In genomic region chr2:71630143-71630463, GRCm38 (mm10) we compare ENCODE assay signal across 8 mouse cellular contexts.
DNase-seq lines count a peak whose midpoint lies in the region; ATAC-seq and TF ChIP-seq lines count a peak whose summit lies in the region.

No protein-coding gene starts in this region.

- TF ChIP-seq EP300 in CH12.LX (IDR thresholded peaks at IDR 0.05; ENCODE audit: low read length) = no peak
- TF ChIP-seq EP300 in liver, embryonic 14.5 days (IDR thresholded peaks at IDR 0.05; ENCODE audit: low read depth) = no peak

- no peaks in the 10 kb centered on the region for H3K9me3 ChIP-seq in heart, embryonic 11.5 days (replicated peaks; ENCODE audit: control insufficient read depth, low read length)
- no peaks in the 10 kb centered on the region for H3K9me3 ChIP-seq in CH12.LX (replicated peaks; ENCODE audit: low read length)
- no peaks in the 10 kb centered on the region for H3K9me3 ChIP-seq in forebrain, embryonic 16.5 days (ENCODE audit: control insufficient read depth, low read length)
- no peaks in the 10 kb centered on the region for H3K9me3 ChIP-seq in liver, embryonic 14.5 days (ENCODE audit: control insufficient read depth, low read length)

- no peak for ATAC-seq in heart, embryonic 11.5 days (replicated peaks; ENCODE audit: insufficient number of reproducible peaks, low FRiP score, low TSS enrichment)
- peak; percentile 29; the same call in 1 of the 2 replicates for ATAC-seq in forebrain, embryonic 16.5 days
- no peak for ATAC-seq in liver, embryonic 14.5 days (ENCODE audit: insufficient read depth)

- peak overlapping the region; percentile 50; the same call in 1 of the 2 replicates for H3K9ac ChIP-seq in heart, embryonic 11.5 days (ENCODE audit: low read depth, low read length)
- H3K9ac ChIP-seq in CH12.LX (ENCODE audit: insufficient read depth, low read depth) = no peak overlapping the region
- H3K9ac ChIP-seq in forebrain, embryonic 16.5 days (replicated peaks; ENCODE audit: low read depth, low read length) = peak overlapping the region; percentile 78
- no peak overlapping the region for H3K9ac ChIP-seq in liver, embryonic 14.5 days (replicated peaks)

- TF ChIP-seq CTCF in CH12.LX (conservative IDR thresholded peaks at IDR 0.05 in 1 of 2, IDR thresholded peaks at IDR 0.05 in 1 of 2; ENCODE audit: low read depth in 2 of 2, low read length in 2 of 2) = no peak
- no peak for TF ChIP-seq CTCF in liver, embryonic 14.5 days (IDR thresholded peaks at IDR 0.05; ENCODE audit: low read depth)

- peak overlapping the region; percentile 47 for H3K4me3 ChIP-seq in heart, embryonic 11.5 days (ENCODE audit: low read depth, low read length)
- no peak overlapping the region for H3K4me3 ChIP-seq in CH12.LX (replicated peaks in 1 of 3; ENCODE audit: low read depth in 2 of 3, low read length in 2 of 3, poor library complexity in 1 of 3)
- H3K4me3 ChIP-seq in forebrain, embryonic 16.5 days (replicated peaks; ENCODE audit: low read length) = peak overlapping the region; percentile 50
- H3K4me3 ChIP-seq in liver, embryonic 14.5 days (ENCODE audit: insufficient read depth in 1 of 2, low read depth in 2 of 2, low read length in 2 of 2) = no peak overlapping the region

- 0 out of 2 replicates have a peak, but pooled peaks cover 5% of the 10 kb centered on the region for H3K27me3 ChIP-seq in heart, embryonic 11.5 days (ENCODE audit: control insufficient read depth, insufficient read depth, low read length)
- no peaks in the 10 kb centered on the region for H3K27me3 ChIP-seq in CH12.LX (replicated peaks)
- H3K27me3 ChIP-seq in forebrain, embryonic 16.5 days (replicated peaks; ENCODE audit: control insufficient read depth, insufficient read depth, low read length) = no peaks in the 10 kb centered on the region
- peaks cover 11% of the 10 kb centered on the region for H3K27me3 ChIP-seq in liver, embryonic 14.5 days (ENCODE audit: control insufficient read depth, insufficient read depth, low read length)

- H3K4me1 ChIP-seq in heart, embryonic 11.5 days (ENCODE audit: control insufficient read depth, insufficient read depth, low read length) = no peaks in the 10 kb centered on the region; the same call in none of the 2 replicates
- peaks cover 13 to 19% of the 10 kb centered on the region in 2 experiments for H3K4me1 ChIP-seq in CH12.LX (ENCODE audit: control insufficient read depth in 1 of 2, insufficient read depth in 2 of 2)
- H3K4me1 ChIP-seq in forebrain, embryonic 16.5 days (replicated peaks; ENCODE audit: control insufficient read depth, insufficient read depth, low read length) = peaks cover 38% of the 10 kb centered on the region
- no peaks in the 10 kb centered on the region; a peak in 1 of 4 replicates for H3K4me1 ChIP-seq in liver, embryonic 14.5 days (replicated peaks; ENCODE audit: control insufficient read depth in 2 of 2, insufficient read depth in 2 of 2, low read length in 1 of 2)

- 15% methylated on average over 3 of the region's 3 CpGs for WGBS in heart, embryonic 11.5 days (ENCODE audit: insufficient replicate concordance)
- WGBS in forebrain, embryonic 16.5 days = 2% methylated on average over 3 of the region's 3 CpGs
- WGBS in liver, embryonic 14.5 days (ENCODE audit: insufficient replicate concordance) = 27% methylated on average over 3 of the region's 3 CpGs

- in situ Hi-C loops in CH12.LX (cut with MboI; ENCODE audit: low pct_ligation_motif_present, low pct_unique_long_range_greater_than_20kb, low sequenced_read_pairs) = no loop called here

- H3K27ac ChIP-seq in heart, embryonic 11.5 days (ENCODE audit: low read depth, low read length) = no peak overlapping the region
- no peak overlapping the region for H3K27ac ChIP-seq in CH12.LX (ENCODE audit: insufficient read depth, low read depth)
- H3K27ac ChIP-seq in forebrain, embryonic 16.5 days (ENCODE audit: low read length) = peak overlapping the region; percentile 50; the same call in 1 of the 2 replicates
- H3K27ac ChIP-seq in liver, embryonic 14.5 days = no peak overlapping the region

- no peaks in the 10 kb centered on the region for H3K36me3 ChIP-seq in heart, embryonic 11.5 days (ENCODE audit: control insufficient read depth, insufficient read depth, low read length)
- no peaks in the 10 kb centered on the region for H3K36me3 ChIP-seq in CH12.LX (replicated peaks in 1 of 2; ENCODE audit: control insufficient read depth in 1 of 2, insufficient read depth in 1 of 2, low read length in 1 of 2)
- H3K36me3 ChIP-seq in forebrain, embryonic 16.5 days (ENCODE audit: control insufficient read depth, insufficient read depth) = no peaks in the 10 kb centered on the region
- H3K36me3 ChIP-seq in liver, embryonic 14.5 days (replicated peaks; ENCODE audit: control insufficient read depth, insufficient read depth, low read depth) = no peaks in the 10 kb centered on the region

- peak overlapping the region; percentile 95 for H3K4me2 ChIP-seq in heart, embryonic 11.5 days
- H3K4me2 ChIP-seq in CH12.LX (ENCODE audit: insufficient read depth, low read depth, poor library complexity, severe bottlenecking) = peak overlapping the region; percentile 80
- peak overlapping the region; percentile 94 for H3K4me2 ChIP-seq in forebrain, embryonic 16.5 days (ENCODE audit: low read length)
- H3K4me2 ChIP-seq in liver, embryonic 14.5 days (ENCODE audit: low read depth) = peak overlapping the region; percentile 53

- no peak for TF ChIP-seq RAD21 in CH12.LX (IDR thresholded peaks at IDR 0.05; ENCODE audit: low read depth, low read length)

- no peaks in the 10 kb centered on the region for H3K79me2 ChIP-seq in CH12.LX (replicated peaks; ENCODE audit: control insufficient read depth, extremely low read depth, insufficient read depth, poor library complexity, severe bottlenecking)

- no peak for DNase-seq in heart, adult 11 months
- no peak for DNase-seq in CH12.LX (ENCODE audit: extremely low read depth)
- no peak for DNase-seq in liver, embryonic 14.5 days (ENCODE audit: low read depth in 3 of 3, low spot score in 3 of 3)
- DNase-seq in adrenal gland, postnatal 36 days = no peak
- no peak for DNase-seq in yolk sac, embryonic 10.5 days (ENCODE audit: low spot score)
- no peak for DNase-seq in kidney, adult 18-20 months

- dilution Hi-C loops in CH12.LX (cut with MboI; ENCODE audit: extremely low pct_ligation_motif_present, extremely low pct_unique_long_range_greater_than_20kb, low sequenced_read_pairs) = no loop called here

- TF ChIP-seq POLR2A in CH12.LX (IDR thresholded peaks at IDR 0.05; ENCODE audit: low read depth, low read length) = no peak

TF ChIP-seq in CH12.LX, 34 proteins besides CTCF, POLR2A, EP300 and RAD21:
- TF ChIP-seq UBTF (IDR thresholded peaks at IDR 0.05; ENCODE audit: low read depth, low read length) = no peak
- no peak for TF ChIP-seq NRF1 (IDR thresholded peaks at IDR 0.05; ENCODE audit: low read depth, low read length)
- no peak for TF ChIP-seq JUND (conservative IDR thresholded peaks at IDR 0.05; ENCODE audit: low read depth, low read length)
- TF ChIP-seq SMC3 (IDR thresholded peaks at IDR 0.05; ENCODE audit: low read depth, low read length) = no peak
- no peak for TF ChIP-seq BHLHE40 (IDR thresholded peaks at IDR 0.05; ENCODE audit: low read depth, low read length)
- TF ChIP-seq MAFK (IDR thresholded peaks at IDR 0.05; ENCODE audit: insufficient replicate concordance, low read length) = no peak
- no peak for TF ChIP-seq POLR2AphosphoS2 (IDR thresholded peaks at IDR 0.05; ENCODE audit: low read depth, low read length)
- TF ChIP-seq ZKSCAN1 (IDR thresholded peaks at IDR 0.05; ENCODE audit: borderline replicate concordance, low read depth, low read length) = no peak
- no peak for TF ChIP-seq ELF1 (IDR thresholded peaks at IDR 0.05; ENCODE audit: low read depth, low read length)
- no peak for TF ChIP-seq KAT2A (IDR thresholded peaks at IDR 0.05; ENCODE audit: insufficient replicate concordance, low read length)
- TF ChIP-seq ZMIZ1 (IDR thresholded peaks at IDR 0.05; ENCODE audit: low read depth, low read length) = no peak
- TF ChIP-seq ZC3H11A (IDR thresholded peaks at IDR 0.05; ENCODE audit: low read depth, low read length) = no peak
- TF ChIP-seq GABPA (IDR thresholded peaks at IDR 0.05; ENCODE audit: insufficient replicate concordance, low read depth, low read length) = no peak
- TF ChIP-seq RCOR1 (conservative IDR thresholded peaks at IDR 0.05; ENCODE audit: low read depth, low read length) = no peak
- TF ChIP-seq CHD2 (IDR thresholded peaks at IDR 0.05; ENCODE audit: low read length) = no peak
- TF ChIP-seq MYC (IDR thresholded peaks at IDR 0.05; ENCODE audit: low read depth, low read length) = no peak
- no peak for TF ChIP-seq NELFE (IDR thresholded peaks at IDR 0.05; ENCODE audit: low read depth, low read length)
- TF ChIP-seq SIN3A (IDR thresholded peaks at IDR 0.05; ENCODE audit: low read length) = no peak
- TF ChIP-seq JUN (IDR thresholded peaks at IDR 0.05; ENCODE audit: insufficient read depth, low read depth, low read length) = no peak
- no peak for TF ChIP-seq TCF12 (IDR thresholded peaks at IDR 0.05; ENCODE audit: low read depth, low read length)
TF ChIP-seq in CH12.LX: peak in this region for 0.

Comparison
In these comparisons a context has a peak if more than half of its experiments do, and no peak if none do; other contexts are left out.
1. H3K4me3 ChIP-seq: peak in heart, embryonic 11.5 days (single experiment) and forebrain, embryonic 16.5 days (single experiment); none in CH12.LX (0 of 3) and liver, embryonic 14.5 days (0 of 2).
2. H3K9ac ChIP-seq: peak in heart, embryonic 11.5 days (single experiment) and forebrain, embryonic 16.5 days (single experiment); none in CH12.LX (single experiment) and liver, embryonic 14.5 days (single experiment).
3. Peak in every context shown above with its lines, with median percentiles within 50 percentile points of each other: H3K4me2 ChIP-seq.